Mouse (Mus musculus) embryo, embryonic 9.5 days (tissue): ENCODE measurements at regions not wholly inside any gene's neighbourhood (a gene's known extent, or its start where the extent isn't known, plus 50 kb on each side); places are given as distances from the start of the nearest gene placed in this dataset.

Source experiments
- DNase-seq: peaks from one replicate; pipeline ENCODE4 v3.0.0-alpha.2; 2017; ENCODE audit errors: extremely low spot score

GRCm38 (mm10) chr13:41694749-41695419 is 89.2 kb downstream of the Tmem170b start:
- no peak for DNase-seq

GRCm38 (mm10) chr13:41696767-41697445 is 91.2 kb downstream of the Tmem170b start:
- peak; percentile 23 for DNase-seq

- no peak for DNase-seq
These were observed 95.6 kb downstream of the Tmem170b start for GRCm38 (mm10) chr13:41701345-41701744.

GRCm38 (mm10) chr13:41701829-41702231 is 96.1 kb downstream of the Tmem170b start:
- no peak for DNase-seq

GRCm38 (mm10) chr13:41703196-41703595 is 97.5 kb downstream of the Tmem170b start:
- DNase-seq = no peak

GRCm38 (mm10) chr13:41703618-41704017 is 97.9 kb downstream of the Tmem170b start:
- DNase-seq = no peak

GRCm38 (mm10) chr13:41704806-41705205 is 99.1 kb downstream of the Tmem170b start:
- no peak for DNase-seq

GRCm38 (mm10) chr13:41705636-41706035 is 99.9 kb downstream of the Tmem170b start:
- DNase-seq = no peak

- DNase-seq = no peak
These were observed 102.1 kb downstream of the Tmem170b start for GRCm38 (mm10) chr13:41707811-41708210.

GRCm38 (mm10) chr13:41709071-41709470 is 103.4 kb downstream of the Tmem170b start:
- DNase-seq = no peak

GRCm38 (mm10) chr13:41709475-41710227 is 103.9 kb downstream of the Tmem170b start:
- peak; percentile 76 for DNase-seq

- DNase-seq = no peak
These were observed 106.9 kb downstream of the Tmem170b start for GRCm38 (mm10) chr13:41712616-41713015.
